Mouse (Mus musculus): ENCODE measurements at regions not wholly inside any gene's neighbourhood (a gene's known extent, or its start where the extent isn't known, plus 50 kb on each side); places are given as distances from the start of the nearest gene placed in this dataset.
A peak's percentile ranks its signal among the peaks of the same experiment; 100 is the strongest.

GRCm38 (mm10) chr12:65944251-65944650, 339.9 kb downstream of the Rpl10l start:
- 95% methylated on average over 2 of the region's 2 CpGs for WGBS
- no peak for ATAC-seq
- H3K4me3 ChIP-seq = no peak overlapping the region
- H3K36me3 ChIP-seq (ENCODE audit: poor library complexity, severe bottlenecking) = no peaks in the 10 kb centered on the region
- no peaks in the 10 kb centered on the region for H3K27me3 ChIP-seq
- H3K4me2 ChIP-seq = no peak overlapping the region
- no peaks in the 10 kb centered on the region for H3K4me1 ChIP-seq
- no peaks in the 10 kb centered on the region for H3K9me3 ChIP-seq (replicated peaks)
- no peak overlapping the region for H3K27ac ChIP-seq
- H3K9ac ChIP-seq = no peak overlapping the region

GRCm38 (mm10) chr12:65942166-65942565, 342.0 kb downstream of the Rpl10l start:
- Histone ChIP-seq H3K4me1 (no peaks in the 10 kb centered on the region), H3K4me3 (no peak overlapping the region), H3K27me3 (no peaks in the 10 kb centered on the region), H3K27ac (no peak overlapping the region), H3K9ac (no peak overlapping the region), H3K9me3 (replicated peaks) (no peaks in the 10 kb centered on the region), H3K36me3 (ENCODE audit: poor library complexity, severe bottlenecking) (no peaks in the 10 kb centered on the region), H3K4me2 (no peak overlapping the region)
- ATAC-seq = no peak
- 90% methylated on average over 4 of the region's 4 CpGs for WGBS

- Histone ChIP-seq H3K4me1 (no peaks in the 10 kb centered on the region), H3K4me3 (no peak overlapping the region), H3K9me3 (replicated peaks) (no peaks in the 10 kb centered on the region), H3K27me3 (no peaks in the 10 kb centered on the region), H3K36me3 (ENCODE audit: poor library complexity, severe bottlenecking) (no peaks in the 10 kb centered on the region), H3K4me2 (no peak overlapping the region), H3K27ac (no peak overlapping the region), H3K9ac (no peak overlapping the region)
- 0 out of 2 replicates have a peak, but pooled peaks have one; percentile 51 for ATAC-seq
- 40% methylated on average over 4 of the region's 4 CpGs for whole genome bisulfite sequencing
Observed at GRCm38 (mm10) chr12:65931848-65932247, 352.4 kb downstream of the Rpl10l start.

GRCm38 (mm10) chr12:65929718-65930377, 354.4 kb downstream of the Rpl10l start:
- Histone ChIP-seq H3K36me3 (ENCODE audit: poor library complexity, severe bottlenecking) (no peaks in the 10 kb centered on the region), H3K9ac (no peak overlapping the region), H3K4me1 (no peaks in the 10 kb centered on the region), H3K4me3 (no peak overlapping the region), H3K4me2 (no peak overlapping the region), H3K27ac (no peak overlapping the region), H3K9me3 (replicated peaks) (no peaks in the 10 kb centered on the region), H3K27me3 (no peaks in the 10 kb centered on the region)
- no peak for ATAC-seq
- 88% methylated on average over 1 of the region's 1 CpGs for WGBS
